Mouse (Mus musculus): ENCODE measurements around the gene Gsk3b. TPM values are rescaled to one million over a fixed set of nuclear protein-coding genes. Genes with fewer than 3 reads are reported as not detected.

Gene Gsk3b
- polyA plus RNA-seq, 1 experiment from 2014 or later: 49.9 TPM

- peaks cover 0 to 2% of the 10 kb centered on the region in 2 experiments; a peak in 1 of 4 replicates for H3K4me1 ChIP-seq (ENCODE audit: control insufficient read depth in 2 of 2, insufficient read depth in 2 of 2, low read length in 2 of 2)
- no peaks in the 10 kb centered on the region for H3K27me3 ChIP-seq (ENCODE audit: control insufficient read depth, insufficient read depth, low read length)
- no peak within 1 kb of the TSS for H3K27ac ChIP-seq (replicated peaks in 1 of 2; ENCODE audit: control insufficient read depth in 1 of 2, insufficient read depth in 1 of 2, low read depth in 2 of 2, low read length in 2 of 2)
- no peak within 1 kb of the TSS for H3K9ac ChIP-seq (ENCODE audit: low read length)
- H3K4me2 ChIP-seq (ENCODE audit: low read length): no peak within 1 kb of the TSS
- whole genome bisulfite sequencing: 55% methylated on average over 7 of the region's 7 CpGs
- no peaks in the 10 kb centered on the region for H3K36me3 ChIP-seq (ENCODE audit: control insufficient read depth, insufficient read depth, low read length)
- ATAC-seq (ENCODE audit: insufficient number of reproducible peaks, insufficient read depth, low FRiP score, low read depth): no peak
- H3K9me3 ChIP-seq (ENCODE audit: control insufficient read depth, low read length): no peaks in the 10 kb centered on the region
- no peak within 1 kb of the TSS for H3K4me3 ChIP-seq (ENCODE audit: control insufficient read depth in 1 of 2, insufficient read depth in 1 of 2, low read depth in 1 of 2, low read length in 2 of 2)
These were observed 206.0 kb downstream of the Gsk3b start, which contains the start of gene Nr1i2 for GRCm38 (mm10) chr16:38294685-38295348. Nr1i2 (minus strand) TSS chr16:38294824.

GRCm38 (mm10) chr16:38295349-38295930 is 206.6 kb downstream of the Gsk3b start:
- H3K36me3 ChIP-seq (ENCODE audit: control insufficient read depth, insufficient read depth, low read length): no peaks in the 10 kb centered on the region
- H3K27ac ChIP-seq (replicated peaks in 1 of 2; ENCODE audit: control insufficient read depth in 1 of 2, insufficient read depth in 1 of 2, low read depth in 2 of 2, low read length in 2 of 2): no peak overlapping the region
- H3K4me2 ChIP-seq (ENCODE audit: low read length): no peak overlapping the region
- 36% methylated on average over 5 of the region's 5 CpGs for WGBS
- H3K27me3 ChIP-seq (ENCODE audit: control insufficient read depth, insufficient read depth, low read length): no peaks in the 10 kb centered on the region
- ATAC-seq (ENCODE audit: insufficient number of reproducible peaks, insufficient read depth, low FRiP score, low read depth): no peak
- H3K9ac ChIP-seq (ENCODE audit: low read length): no peak overlapping the region
- H3K4me1 ChIP-seq (ENCODE audit: control insufficient read depth in 2 of 2, insufficient read depth in 2 of 2, low read length in 2 of 2): peaks cover 0 to 2% of the 10 kb centered on the region in 2 experiments; a peak in 1 of 4 replicates
- H3K9me3 ChIP-seq (ENCODE audit: control insufficient read depth, low read length): no peaks in the 10 kb centered on the region
- no peak overlapping the region for H3K4me3 ChIP-seq (ENCODE audit: control insufficient read depth in 1 of 2, insufficient read depth in 1 of 2, low read depth in 1 of 2, low read length in 2 of 2)

Other genes with a start within 250 kb of the Gsk3b start
- 3.3 and 4.9 TPM in 2 replicates for gene Gm36028, start 227.9 kb upstream of the Gsk3b start, polyA plus RNA-seq (2014; fragmentation: Nextera tagmentation; extraction: Ambion mirVana)
- gene Lrrc58, start 220.6 kb upstream of the Gsk3b start, polyA plus RNA-seq (2014; fragmentation: Nextera tagmentation; extraction: Ambion mirVana): 41.8 and 42.6 TPM in 2 replicates
- gene Gpr156, start 172.5 kb upstream of the Gsk3b start, polyA plus RNA-seq (2014; fragmentation: Nextera tagmentation; extraction: Ambion mirVana): 0.42 and 0.54 TPM in 2 replicates
- gene Nr1i2, start 205.8 kb downstream of the Gsk3b start, polyA plus RNA-seq (2014; fragmentation: Nextera tagmentation; extraction: Ambion mirVana): not detected in 2 replicates